8 mouse cellular contexts compared by ENCODE assay signal in the genomic region with DNA sequence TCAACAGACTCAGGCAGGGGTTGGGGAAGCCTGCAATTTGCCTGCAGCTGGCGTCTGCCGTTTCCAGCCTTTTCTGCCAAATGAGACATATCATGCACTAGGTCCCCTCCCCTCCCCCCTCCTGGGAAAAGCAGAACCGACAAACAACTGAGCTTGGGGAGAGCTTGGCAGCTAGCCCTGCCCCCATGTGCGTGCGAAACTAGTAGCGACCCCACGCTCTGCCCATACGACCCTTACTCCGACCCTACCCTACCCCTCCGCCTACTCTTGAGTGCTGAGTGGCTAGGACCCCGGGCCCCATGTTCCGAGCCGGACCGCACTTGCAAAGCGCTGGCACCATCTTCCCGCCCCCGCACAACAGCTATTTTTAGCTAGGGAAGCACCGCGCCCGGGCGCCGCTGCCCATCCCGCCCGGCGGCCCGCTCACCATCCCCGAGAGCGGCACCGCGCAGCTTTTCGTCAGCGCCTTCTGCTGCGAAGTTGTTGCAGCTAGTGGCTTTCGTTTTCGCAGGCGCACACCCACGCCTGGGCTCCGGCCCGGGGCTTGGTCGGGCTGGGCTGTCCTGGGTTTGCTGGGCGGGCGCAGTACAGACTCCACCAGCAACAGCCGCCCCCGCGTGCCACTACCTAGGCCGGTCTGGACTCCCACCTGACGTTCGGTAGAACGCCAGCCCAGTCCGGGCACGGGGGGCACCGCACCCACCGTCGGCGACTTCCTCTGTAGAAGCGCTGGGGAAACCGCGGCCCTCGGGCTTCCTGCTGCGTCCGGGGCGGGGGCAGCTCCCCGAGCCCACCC. TPM values are rescaled to one million over a fixed set of nuclear protein-coding genes. Genes with fewer than 3 reads are reported as not detected.
DNase-seq lines count a peak whose midpoint lies in the region; ATAC-seq and TF ChIP-seq lines count a peak whose summit lies in the region.

No protein-coding gene starts in this region.

- TF ChIP-seq POLR2A in spleen, adult 2 months (IDR thresholded peaks at IDR 0.05; ENCODE audit: low read depth, low read length): 0 out of 2 replicates have a peak, but pooled peaks have one; percentile 1

- peak overlapping the region; percentile 99 for H3K4me2 ChIP-seq in embryonic facial prominence, embryonic 12.5 days (replicated peaks)
- peak overlapping the region; percentile 97 for H3K4me2 ChIP-seq in limb, embryonic 13.5 days (replicated peaks)
- peak overlapping the region; percentile 98 for H3K4me2 ChIP-seq in midbrain, embryonic 14.5 days (ENCODE audit: low read length)

- H3K27me3 ChIP-seq in embryonic facial prominence, embryonic 12.5 days: peaks cover 22% of the 10 kb centered on the region
- peaks cover 17% of the 10 kb centered on the region for H3K27me3 ChIP-seq in limb, embryonic 13.5 days
- peaks cover 13% of the 10 kb centered on the region; the same call in 1 of the 2 replicates for H3K27me3 ChIP-seq in midbrain, embryonic 14.5 days (ENCODE audit: control insufficient read depth, insufficient read depth, low read length)
- H3K27me3 ChIP-seq in spleen, adult 2 months (ENCODE audit: control insufficient read depth, insufficient read depth, low read length): no peaks in the 10 kb centered on the region

- ATAC-seq in embryonic facial prominence, embryonic 12.5 days (ENCODE audit: insufficient number of reproducible peaks, insufficient read depth, low FRiP score, low TSS enrichment): peak; percentile 75
- peak; percentile 79 for ATAC-seq in limb, embryonic 13.5 days (ENCODE audit: low FRiP score, low read depth)
- peak; percentile 55 for ATAC-seq in midbrain, embryonic 14.5 days (ENCODE audit: low FRiP score, low TSS enrichment)

- peak overlapping the region; percentile 68 for H3K4me3 ChIP-seq in embryonic facial prominence, embryonic 12.5 days
- peak overlapping the region; percentile 69 for H3K4me3 ChIP-seq in limb, embryonic 13.5 days
- peak overlapping the region; percentile 46 for H3K4me3 ChIP-seq in midbrain, embryonic 14.5 days (replicated peaks; ENCODE audit: low read depth, low read length)
- H3K4me3 ChIP-seq in spleen, adult 2 months (ENCODE audit: extremely low read depth, insufficient read depth, insufficient read length): peak overlapping the region; percentile 94

- WGBS in embryonic facial prominence, embryonic 12.5 days: 1% methylated on average over 63 of the region's 63 CpGs
- WGBS in limb, embryonic 13.5 days: under 1% methylated on average over 63 of the region's 63 CpGs
- WGBS in midbrain, embryonic 14.5 days: under 1% methylated on average over 63 of the region's 63 CpGs
- under 1% methylated on average over 63 of the region's 63 CpGs for WGBS in spleen, adult 2 months

- no peak for TF ChIP-seq CTCF in spleen, adult 2 months (IDR thresholded peaks at IDR 0.05; ENCODE audit: extremely low read depth, insufficient read depth, insufficient read length, insufficient replicate concordance)

- no peaks in the 10 kb centered on the region for H3K9me3 ChIP-seq in embryonic facial prominence, embryonic 12.5 days
- H3K9me3 ChIP-seq in limb, embryonic 13.5 days: no peaks in the 10 kb centered on the region
- no peaks in the 10 kb centered on the region for H3K9me3 ChIP-seq in midbrain, embryonic 14.5 days (ENCODE audit: control insufficient read depth, low read length)

- peaks cover 36% of the 10 kb centered on the region for H3K36me3 ChIP-seq in embryonic facial prominence, embryonic 12.5 days
- H3K36me3 ChIP-seq in limb, embryonic 13.5 days: peaks cover 42% of the 10 kb centered on the region
- H3K36me3 ChIP-seq in midbrain, embryonic 14.5 days (ENCODE audit: control insufficient read depth, insufficient read depth, low read length): peaks cover 16% of the 10 kb centered on the region
- H3K36me3 ChIP-seq in spleen, adult 2 months (ENCODE audit: control insufficient read depth, insufficient read depth, low read length): peaks cover under 1% of the 10 kb centered on the region

- H3K9ac ChIP-seq in embryonic facial prominence, embryonic 12.5 days: peak overlapping the region; percentile 72
- H3K9ac ChIP-seq in limb, embryonic 13.5 days: peak overlapping the region; percentile 81
- H3K9ac ChIP-seq in midbrain, embryonic 14.5 days (replicated peaks; ENCODE audit: low read length): peak overlapping the region; percentile 56

- DNase-seq in 3T3-L1 (ENCODE audit: low read depth, low spot score): peak; percentile 69
- DNase-seq in adrenal gland, postnatal 25 days: peak; percentile 74
- DNase-seq in heart, adult 11 months: peak; percentile 98
- DNase-seq in kidney, adult 11 months: peak; percentile 28
- DNase-seq in midbrain, embryonic 14.5 days: peak; percentile 72
- peak; percentile 5 to 62 for DNase-seq in spleen, adult 2 months (ENCODE audit: low read depth in 1 of 2, low spot score in 2 of 2)

- H3K27ac ChIP-seq in embryonic facial prominence, embryonic 12.5 days: 0 out of 2 replicates have a peak overlapping the region, but pooled peaks have one; percentile 17
- peak overlapping the region; percentile 55 for H3K27ac ChIP-seq in limb, embryonic 13.5 days
- H3K27ac ChIP-seq in midbrain, embryonic 14.5 days (replicated peaks; ENCODE audit: low read depth, low read length): peak overlapping the region; percentile 64; the same call in 1 of the 2 replicates
- H3K27ac ChIP-seq in spleen, adult 2 months (ENCODE audit: insufficient read depth, low read length): peak overlapping the region; percentile 80

- peaks cover 15% of the 10 kb centered on the region; the same call in 1 of the 2 replicates for H3K4me1 ChIP-seq in embryonic facial prominence, embryonic 12.5 days
- H3K4me1 ChIP-seq in limb, embryonic 13.5 days: peaks cover 19% of the 10 kb centered on the region; the same call in 1 of the 2 replicates
- peaks cover 23% of the 10 kb centered on the region for H3K4me1 ChIP-seq in midbrain, embryonic 14.5 days (ENCODE audit: control insufficient read depth, insufficient read depth, low read length)
- peaks cover 18% of the 10 kb centered on the region; the same call in 1 of the 2 replicates for H3K4me1 ChIP-seq in spleen, adult 2 months (ENCODE audit: control insufficient read depth, insufficient read depth, insufficient read length)

RNA-seq across cellular contexts. Expression of a gene that starts 23.5 kb away (rescaled TPM):
- 5.9 and 8.9 TPM in 2 replicates for total RNA-seq in adrenal gland, postnatal 25 days (2021)
- polyA plus RNA-seq in embryonic facial prominence, embryonic 12.5 days (2016; fragmentation: Nextera tagmentation; extraction: Ambion mirVana): 1.9 and 2.7 TPM in 2 replicates
- polyA plus RNA-seq in limb, embryonic 13.5 days (2015; fragmentation: Nextera tagmentation; extraction: Ambion mirVana): 3.1 TPM in 2 replicates
- 2.3 and 2.5 TPM in 2 replicates for polyA plus RNA-seq in midbrain, embryonic 14.5 days (2014; fragmentation: Nextera tagmentation; extraction: Ambion mirVana)
- polyA plus RNA-seq in spleen, adult 2 months (2012; rRNA removed): 14.8 and 17.3 TPM in 2 replicates

Comparison
In these comparisons a context has a peak if more than half of its experiments do, and no peak if none do; other contexts are left out.
1. Peak in every context shown above with its lines: DNase-seq, ATAC-seq, H3K4me3 ChIP-seq and H3K27ac ChIP-seq.
2. DNase-seq: peak in every context shown above with its lines; median percentile 98 in heart, adult 11 months; 74 in adrenal gland, postnatal 25 days; 72 in midbrain, embryonic 14.5 days; 69 in 3T3-L1; 34 in spleen, adult 2 months; 28 in kidney, adult 11 months.
3. H3K27ac ChIP-seq: peak in every context shown above with its lines; median percentile 80 in spleen, adult 2 months; 64 in midbrain, embryonic 14.5 days; 55 in limb, embryonic 13.5 days; 17 in embryonic facial prominence, embryonic 12.5 days.